Mouse (Mus musculus) hindbrain, embryonic 15.5 days (tissue): ENCODE measurements at regions not wholly inside any gene's neighbourhood (a gene's known extent, or its start where the extent isn't known, plus 50 kb on each side); places are given as distances from the start of the nearest gene placed in this dataset.

Experiments
- ATAC-seq: fragments of 200-750 bp; cut with Nextera tagmentation; 2 replicates; pipeline ENCODE4 v1.8.0; 2017; ENCODE audit warnings: low read depth, moderate number of reproducible peaks, moderate TSS enrichment; ENCODE audit not compliant: low FRiP score
- H3K27ac ChIP-seq: fragments of 300-500 bp; sonication (generic); replicated peaks from 2 replicates; pipeline ENCODE4 v1.5.1; 2015; ENCODE audit warnings: mild to moderate bottlenecking, inconsistent platforms
- H3K27me3 ChIP-seq: fragments of 300-500 bp; sonication (generic); 2 replicates; pipeline ENCODE4 v1.6.1; 2015; ENCODE audit warnings: control low read depth, inconsistent platforms
- H3K36me3 ChIP-seq: fragments of 300-500 bp; sonication (generic); 2 replicates; pipeline ENCODE4 v1.6.1; 2015; ENCODE audit warnings: control low read depth, inconsistent platforms
- H3K4me1 ChIP-seq: fragments of 300-500 bp; sonication (generic); replicated peaks from 2 replicates; pipeline ENCODE4 v1.6.1; 2015; ENCODE audit warnings: control low read depth, inconsistent platforms
- H3K4me2 ChIP-seq: fragments of 300-500 bp; sonication (generic); 2 replicates; pipeline ENCODE4 v1.6.1; 2015; ENCODE audit warnings: moderate library complexity, mild to moderate bottlenecking, inconsistent platforms
- H3K4me3 ChIP-seq: fragments of 300-500 bp; sonication (generic); 2 replicates; pipeline ENCODE4 v1.5.1; 2015; ENCODE audit warnings: mild to moderate bottlenecking, inconsistent platforms
- H3K9ac ChIP-seq: fragments of 300-500 bp; sonication (generic); 2 replicates; pipeline ENCODE4 v1.6.1; 2015; ENCODE audit warnings: inconsistent platforms
- H3K9me3 ChIP-seq: fragments of 300-500 bp; sonication (generic); 2 replicates; pipeline ENCODE4 v1.6.1; 2016; ENCODE audit warnings: control low read depth, inconsistent platforms
- WGBS: fragments of 180-500 bp; shearing (Covaris S2); methylation state at CpG from one replicate; pipeline ENCODE4 v1.1.7; 2015; 5-methylcytosine and 5-hydroxymethylcytosine counted together

DNA sequence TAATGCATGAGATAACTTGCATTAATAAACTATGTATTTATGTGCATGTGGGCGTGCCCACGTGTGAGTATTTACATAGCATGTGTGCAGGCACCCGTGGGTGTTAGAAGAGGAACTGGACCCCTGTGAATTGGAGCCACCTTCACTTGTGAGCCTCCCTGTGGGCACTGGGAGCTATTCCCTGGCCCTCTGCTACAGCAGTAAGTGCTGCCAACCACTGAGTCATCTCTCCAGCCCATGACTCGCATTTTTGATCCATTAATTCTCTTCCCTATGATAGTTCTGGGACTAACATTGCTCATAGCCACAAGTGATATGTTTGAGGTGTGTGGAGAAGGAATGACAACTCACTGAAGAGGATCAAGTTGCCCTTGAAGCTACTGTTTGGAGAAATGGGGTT, 87.6 kb upstream of the Rbms3 start:
- WGBS, result 87% methylated on average over 4 of the region's 4 CpGs
- H3K4me2 ChIP-seq, result no peak overlapping the region

DNA sequence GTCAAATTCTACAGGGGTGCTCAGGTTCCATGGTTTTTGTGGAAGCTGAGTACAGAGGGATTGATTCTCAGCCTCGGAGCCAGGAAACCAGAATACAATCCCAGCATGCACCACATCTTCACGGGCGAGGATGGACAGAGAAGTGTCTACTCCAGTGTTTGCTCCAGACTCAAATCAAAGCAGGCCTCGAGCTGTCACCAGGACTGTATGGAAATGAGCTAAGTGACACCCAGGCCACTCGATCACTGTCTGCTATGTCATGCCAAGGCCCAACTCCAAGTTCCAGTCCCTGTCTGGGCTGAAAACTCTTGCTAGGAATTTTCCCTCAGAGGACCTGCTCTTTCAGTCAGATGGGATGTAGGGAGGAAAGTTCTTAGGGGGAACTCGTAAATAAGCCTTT, 86.8 kb upstream of the Rbms3 start:
- no peak overlapping the region for H3K4me3 ChIP-seq
- 87% methylated on average over 6 of the region's 6 CpGs for WGBS
- ATAC-seq, result no peak
- no peaks in the 10 kb centered on the region for H3K36me3 ChIP-seq
- H3K27me3 ChIP-seq, result no peaks in the 10 kb centered on the region
- H3K27ac ChIP-seq, result no peak overlapping the region
- no peaks in the 10 kb centered on the region for H3K9me3 ChIP-seq
- no peak overlapping the region for H3K9ac ChIP-seq
- no peak overlapping the region for H3K4me2 ChIP-seq
- H3K4me1 ChIP-seq, result no peaks in the 10 kb centered on the region

More for the DNA sequence above, 87.6 kb upstream of the Rbms3 start:
- H3K27ac ChIP-seq, result no peak overlapping the region
- H3K9ac ChIP-seq, result no peak overlapping the region
- no peak overlapping the region for H3K4me3 ChIP-seq
- no peaks in the 10 kb centered on the region for H3K4me1 ChIP-seq
- no peaks in the 10 kb centered on the region for H3K9me3 ChIP-seq
- H3K27me3 ChIP-seq, result no peaks in the 10 kb centered on the region
- no peak for ATAC-seq
- no peaks in the 10 kb centered on the region for H3K36me3 ChIP-seq

DNA sequence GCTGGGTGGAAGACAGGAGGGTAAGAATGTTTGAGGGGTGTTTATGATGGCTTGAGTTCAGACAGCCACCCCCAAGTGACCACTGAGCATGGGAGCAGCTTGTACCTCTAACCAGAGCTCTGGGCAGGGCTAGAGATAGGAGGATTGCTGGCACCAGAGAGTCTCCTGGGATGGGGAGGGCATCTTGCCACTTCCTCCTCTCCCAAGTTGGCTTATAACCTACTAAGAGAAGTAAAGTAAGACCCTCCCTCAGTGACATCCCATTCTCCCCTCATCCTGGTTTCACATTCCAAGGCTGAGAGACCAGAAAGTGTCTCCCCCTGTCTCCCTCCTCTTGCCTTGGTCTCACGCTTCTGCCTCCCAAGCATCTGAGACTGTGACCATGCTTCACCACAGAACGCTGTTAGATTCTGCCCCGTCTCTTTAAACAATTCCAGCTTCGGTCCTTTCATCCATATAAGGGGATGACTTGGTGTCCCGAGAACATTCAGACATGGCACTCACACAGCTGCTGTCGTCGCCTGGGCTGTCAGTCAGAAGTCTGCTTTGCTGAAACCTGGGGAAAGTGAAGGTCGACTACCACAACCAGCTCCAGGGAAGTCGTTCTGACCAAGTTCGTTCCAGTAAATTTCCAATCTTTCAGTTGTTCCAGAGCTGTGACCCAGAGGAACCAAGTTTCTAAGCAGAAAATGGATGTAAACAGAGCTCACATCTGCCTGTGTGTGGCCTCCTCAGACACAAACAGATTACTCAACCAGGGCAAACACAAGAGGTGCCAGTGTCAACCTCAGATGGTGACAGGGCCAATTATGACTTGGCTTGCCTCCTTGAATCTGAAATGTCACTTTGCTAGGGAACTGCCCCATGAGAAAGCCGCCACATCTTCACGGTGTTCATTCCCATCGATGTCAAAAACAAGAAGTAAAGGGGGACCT, 85.3 kb upstream of the Rbms3 start:
- whole genome bisulfite sequencing, result 82% methylated on average over 13 of the region's 13 CpGs
- H3K36me3 ChIP-seq, result no peaks in the 10 kb centered on the region
- no peak overlapping the region for H3K4me2 ChIP-seq
- H3K27me3 ChIP-seq, result no peaks in the 10 kb centered on the region
- no peak overlapping the region for H3K27ac ChIP-seq
- H3K4me1 ChIP-seq, result no peaks in the 10 kb centered on the region
- no peak for ATAC-seq
- no peak overlapping the region for H3K4me3 ChIP-seq
- H3K9ac ChIP-seq, result no peak overlapping the region
- no peaks in the 10 kb centered on the region for H3K9me3 ChIP-seq

DNA sequence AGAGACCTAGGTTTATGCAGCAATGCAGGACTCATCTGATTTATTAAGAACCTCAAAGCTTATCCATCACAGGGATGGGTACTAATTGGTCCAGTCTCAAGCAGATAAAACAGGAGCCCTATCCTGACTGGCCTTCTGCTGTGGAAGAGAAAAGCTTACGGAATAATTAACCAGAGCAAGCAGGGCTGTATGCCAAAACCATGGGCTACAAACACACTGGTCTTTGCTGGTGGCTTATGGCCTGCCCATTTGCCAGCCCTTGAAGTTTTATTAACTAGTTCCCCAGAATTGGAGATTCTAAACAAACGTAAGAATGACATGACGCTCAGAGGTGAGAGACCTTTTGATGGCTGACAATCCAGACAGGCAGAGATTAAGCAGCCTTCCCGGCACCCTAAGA, 83.4 kb upstream of the Rbms3 start:
- Histone ChIP-seq H3K27ac (no peak overlapping the region), H3K4me3 (no peak overlapping the region), H3K9me3 (no peaks in the 10 kb centered on the region), H3K9ac (no peak overlapping the region), H3K4me2 (no peak overlapping the region), H3K27me3 (no peaks in the 10 kb centered on the region), H3K36me3 (no peaks in the 10 kb centered on the region), H3K4me1 (no peaks in the 10 kb centered on the region)
- 85% methylated on average over 4 of the region's 4 CpGs for WGBS
- no peak for ATAC-seq

DNA sequence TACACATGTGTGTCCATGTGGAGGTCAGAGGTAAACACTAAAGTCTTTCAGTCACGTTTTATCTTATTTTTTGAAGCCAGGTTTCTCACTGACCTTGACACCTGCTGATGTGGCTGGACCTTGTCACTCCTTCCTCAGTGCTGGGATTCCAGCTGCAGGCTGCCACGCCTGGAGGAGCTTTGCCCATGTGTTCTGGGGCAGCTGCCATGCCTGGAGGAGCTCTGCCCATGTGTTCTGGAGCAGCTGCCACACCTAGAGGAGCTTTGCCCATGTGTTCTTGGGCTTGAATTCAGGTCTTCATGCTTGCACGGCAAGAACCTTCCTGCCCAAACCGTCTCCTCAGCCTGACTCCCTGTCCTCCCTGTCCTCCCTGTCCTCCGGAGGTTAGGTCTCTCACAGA, 82.1 kb upstream of the Rbms3 start:
- no peak overlapping the region for H3K27ac ChIP-seq
- no peak overlapping the region for H3K9ac ChIP-seq
- H3K4me3 ChIP-seq, result no peak overlapping the region
- no peaks in the 10 kb centered on the region for H3K9me3 ChIP-seq
- H3K4me2 ChIP-seq, result no peak overlapping the region
- 92% methylated on average over 5 of the region's 5 CpGs for WGBS
- H3K36me3 ChIP-seq, result no peaks in the 10 kb centered on the region
- no peak for ATAC-seq
- H3K27me3 ChIP-seq, result no peaks in the 10 kb centered on the region
- no peaks in the 10 kb centered on the region for H3K4me1 ChIP-seq

DNA sequence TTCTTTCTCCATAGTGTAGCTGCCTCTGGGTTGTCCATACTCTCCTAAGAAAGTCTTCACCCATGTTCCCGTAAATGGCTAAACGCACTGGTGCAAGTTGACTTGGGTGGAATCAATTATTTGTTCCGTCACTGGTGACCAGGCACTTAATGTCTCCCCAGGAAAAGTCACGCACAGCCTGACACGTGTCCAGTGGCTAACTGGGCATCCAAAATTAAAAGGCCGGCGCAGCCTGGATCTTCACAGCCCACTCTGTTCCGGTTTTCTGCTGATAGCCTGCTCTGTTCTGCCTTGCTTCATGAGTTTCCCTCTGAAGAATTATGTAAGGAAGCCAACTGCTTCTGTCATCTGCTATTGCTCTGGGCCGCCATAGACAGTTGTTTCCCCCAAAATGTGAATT, 81.3 kb upstream of the Rbms3 start:
- 91% methylated on average over 9 of the region's 9 CpGs for WGBS
- no peaks in the 10 kb centered on the region for H3K27me3 ChIP-seq
- ATAC-seq, result no peak

DNA sequence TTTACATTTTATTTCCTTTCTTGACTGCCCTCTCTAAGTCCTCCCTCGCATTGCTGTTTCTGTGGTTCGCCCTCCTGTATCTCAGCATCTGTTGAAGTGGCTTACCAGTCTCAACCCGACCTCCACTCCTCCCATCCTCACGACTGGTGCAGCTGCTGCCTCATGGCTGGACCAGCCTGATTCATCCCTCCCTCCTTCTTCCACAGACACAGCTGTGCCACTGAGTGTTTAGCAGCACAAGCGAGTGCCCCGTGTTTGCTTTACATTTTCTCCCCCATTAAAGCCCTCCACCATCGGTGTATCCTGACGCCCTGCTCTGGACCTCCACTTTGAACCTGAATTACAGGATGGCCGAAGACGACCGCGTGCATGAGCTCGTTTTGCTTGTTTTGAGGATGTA, 80.0 kb upstream of the Rbms3 start:
- Histone ChIP-seq H3K9me3 (no peaks in the 10 kb centered on the region), H3K27ac (no peak overlapping the region), H3K9ac (no peak overlapping the region), H3K4me3 (no peak overlapping the region), H3K27me3 (no peaks in the 10 kb centered on the region), H3K36me3 (no peaks in the 10 kb centered on the region), H3K4me1 (no peaks in the 10 kb centered on the region), H3K4me2 (no peak overlapping the region)
- no peak for ATAC-seq
- 87% methylated on average over 13 of the region's 13 CpGs for WGBS

More for the DNA sequence above, 81.3 kb upstream of the Rbms3 start:
- Histone ChIP-seq H3K4me1 (no peaks in the 10 kb centered on the region), H3K9me3 (no peaks in the 10 kb centered on the region), H3K4me3 (no peak overlapping the region), H3K4me2 (no peak overlapping the region), H3K27ac (no peak overlapping the region), H3K9ac (no peak overlapping the region), H3K36me3 (no peaks in the 10 kb centered on the region)

DNA sequence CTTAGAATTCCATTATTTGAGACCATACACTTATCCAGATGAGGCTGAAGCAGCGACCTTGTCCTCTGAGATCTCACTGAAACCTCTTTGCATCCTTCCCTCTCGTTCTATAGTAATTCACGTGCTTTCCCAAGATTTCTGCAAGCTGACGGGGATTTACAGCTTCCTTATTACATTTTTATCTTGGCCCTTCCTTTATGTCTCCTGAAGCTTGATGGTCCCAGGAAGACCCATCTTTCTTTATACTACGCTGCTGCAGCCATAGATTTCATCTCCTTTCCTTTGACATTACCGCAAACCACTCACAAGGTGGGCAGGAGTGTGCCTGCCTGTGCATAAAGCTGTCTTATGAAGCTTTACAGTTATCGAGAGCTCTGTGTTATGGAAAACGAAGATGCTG, 63.3 kb upstream of the Rbms3 start:
- Histone ChIP-seq H3K4me3 (no peak overlapping the region), H3K4me1 (no peaks in the 10 kb centered on the region), H3K27me3 (no peaks in the 10 kb centered on the region), H3K9me3 (0 out of 2 replicates have a peak, but pooled peaks cover 3% of the 10 kb centered on the region), H3K36me3 (no peaks in the 10 kb centered on the region), H3K4me2 (no peak overlapping the region), H3K9ac (no peak overlapping the region), H3K27ac (no peak overlapping the region)
- 94% methylated on average over 8 of the region's 8 CpGs for WGBS
- ATAC-seq, result no peak

DNA sequence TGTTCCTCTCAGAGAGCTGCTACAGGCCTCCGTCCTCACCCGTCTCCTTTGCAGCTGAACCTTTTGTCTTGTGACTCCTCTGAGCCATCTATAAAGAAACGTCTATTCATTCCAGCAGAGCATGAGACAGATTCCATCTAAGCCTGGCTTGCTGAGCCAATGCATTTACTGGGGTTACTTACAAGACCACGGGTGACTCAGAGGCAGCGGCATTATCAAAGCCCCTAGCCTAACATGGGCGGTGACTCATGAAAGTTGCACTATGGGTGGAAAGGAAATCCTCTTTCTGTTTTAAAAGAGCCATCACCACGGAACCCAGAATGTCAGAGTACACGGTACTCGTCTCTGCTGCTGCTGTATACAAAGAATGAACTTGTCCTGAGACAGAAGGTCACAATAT, 62.8 kb upstream of the Rbms3 start:
- no peak for ATAC-seq
- Histone ChIP-seq H3K27me3 (no peaks in the 10 kb centered on the region), H3K9me3 (0 out of 2 replicates have a peak, but pooled peaks cover 3% of the 10 kb centered on the region), H3K9ac (no peak overlapping the region), H3K27ac (no peak overlapping the region), H3K36me3 (no peaks in the 10 kb centered on the region), H3K4me2 (no peak overlapping the region), H3K4me1 (no peaks in the 10 kb centered on the region), H3K4me3 (no peak overlapping the region)
- 46% methylated on average over 9 of the region's 9 CpGs for WGBS

DNA sequence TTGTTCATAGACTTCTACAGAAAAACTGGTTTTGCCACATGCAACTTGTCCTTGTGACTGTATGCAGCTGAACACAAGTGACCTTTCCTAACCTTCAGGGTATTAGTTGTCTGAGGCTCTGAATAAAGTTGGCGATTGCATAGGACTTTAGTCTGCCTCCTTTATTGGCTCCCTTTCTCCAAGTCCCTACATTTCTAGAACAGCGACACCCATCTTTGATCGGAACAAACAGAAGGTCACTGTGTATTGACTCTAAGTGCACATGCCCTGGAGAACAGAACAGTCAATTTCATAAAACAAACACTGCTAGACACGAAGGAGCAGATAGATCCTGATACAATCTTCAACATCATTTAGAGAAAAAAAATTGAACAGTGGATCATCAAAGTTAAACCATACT, 60.2 kb upstream of the Rbms3 start:
- no peak overlapping the region for H3K9ac ChIP-seq
- H3K4me2 ChIP-seq, result no peak overlapping the region
- no peaks in the 10 kb centered on the region for H3K4me1 ChIP-seq
- no peaks in the 10 kb centered on the region for H3K36me3 ChIP-seq
- H3K27ac ChIP-seq, result no peak overlapping the region
- no peak overlapping the region for H3K4me3 ChIP-seq
- ATAC-seq, result no peak
- H3K27me3 ChIP-seq, result no peaks in the 10 kb centered on the region
- WGBS, result 81% methylated on average over 4 of the region's 4 CpGs
- 0 out of 2 replicates have a peak, but pooled peaks cover 3% of the 10 kb centered on the region for H3K9me3 ChIP-seq
